Mouse (Mus musculus): ENCODE results near the gene Olfr142. TPM values are rescaled to one million over a fixed set of nuclear protein-coding genes. Genes with fewer than 3 reads are reported as not detected.
"Not testable (repeated sequence)": the region's sequence is repeated elsewhere in the genome, so short reads cannot be mapped to it uniquely, and the experiment has no call there.

Gene Olfr142
- not detected in 2 replicates for total RNA-seq (2014; fragmentation: Nextera tagmentation)
- total RNA-seq (2017): not detected in 2 replicates

DNA sequence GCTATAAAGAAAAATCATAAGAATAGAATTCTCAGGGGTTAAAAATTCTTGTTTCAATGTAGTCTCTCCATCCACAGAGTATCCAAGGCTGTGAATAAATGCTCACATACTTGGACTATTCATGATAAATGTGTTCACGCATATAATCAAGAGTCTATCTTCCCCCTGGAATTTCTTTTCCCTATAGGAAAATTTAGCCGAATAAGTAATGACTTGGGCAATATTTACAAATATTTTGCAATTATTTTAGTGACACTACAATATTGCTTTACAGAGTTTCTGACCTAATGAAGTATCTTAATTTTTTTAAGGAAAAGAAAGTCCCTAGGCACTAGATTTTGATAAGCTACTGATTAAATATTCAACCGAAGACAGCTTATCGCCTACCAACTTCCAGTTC lies at the start of gene Olfr142:
TSS of gene Olfr142 (minus strand) at position 101 of the 400 bp plus-strand sequence.
- ATAC-seq (replicated peaks; ENCODE audit: poor library complexity, severe bottlenecking): no peak

DNA sequence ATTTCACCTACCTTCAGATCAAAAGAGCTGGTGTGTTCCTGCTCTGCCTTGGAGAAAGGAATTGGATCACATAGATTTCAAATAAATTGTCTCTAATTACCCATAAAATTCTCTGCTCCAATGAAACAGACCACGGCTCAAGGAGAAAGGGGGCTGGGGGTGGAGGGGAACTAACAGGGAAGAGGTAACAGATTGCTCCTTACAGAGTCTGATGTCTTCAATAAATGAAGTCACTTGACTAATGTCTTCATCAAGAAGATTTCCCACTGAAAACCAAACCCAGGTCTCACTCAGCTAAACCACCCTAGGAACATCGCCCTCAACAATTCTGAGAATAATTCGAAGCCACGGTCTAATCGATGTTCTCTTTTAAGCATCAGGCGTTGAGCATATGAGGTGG lies 35.3 kb upstream of the Olfr142 start, which contains the start of gene Olfr1272:
TSS of gene Olfr1272 (minus strand) at position 101 of the 400 bp plus-strand sequence.
- no peak for ATAC-seq (replicated peaks; ENCODE audit: poor library complexity, severe bottlenecking)

DNA sequence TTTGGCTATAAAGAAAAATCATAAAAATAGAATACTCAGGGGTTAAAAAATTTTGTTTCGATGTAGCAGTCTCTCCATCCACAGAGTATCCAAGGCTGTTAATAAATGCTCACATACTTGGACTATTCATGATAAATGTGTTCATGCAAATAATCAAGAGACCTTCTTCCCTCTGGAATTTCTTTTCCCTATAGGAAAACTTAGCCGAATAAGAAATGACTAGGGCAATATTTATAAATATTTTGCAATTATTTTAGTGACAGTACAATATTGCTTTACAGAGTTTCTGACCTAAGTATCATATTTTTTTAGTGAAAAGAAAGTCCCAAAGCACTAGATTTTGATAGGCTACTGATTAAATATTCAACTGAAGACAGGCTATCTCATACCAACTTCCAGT lies 13.5 kb upstream of the Olfr142 start, which contains the start of gene Olfr1271:
TSS of gene Olfr1271 (minus strand) at position 101 of the 400 bp plus-strand sequence.
- no peak for ATAC-seq (replicated peaks; ENCODE audit: poor library complexity, severe bottlenecking)

DNA sequence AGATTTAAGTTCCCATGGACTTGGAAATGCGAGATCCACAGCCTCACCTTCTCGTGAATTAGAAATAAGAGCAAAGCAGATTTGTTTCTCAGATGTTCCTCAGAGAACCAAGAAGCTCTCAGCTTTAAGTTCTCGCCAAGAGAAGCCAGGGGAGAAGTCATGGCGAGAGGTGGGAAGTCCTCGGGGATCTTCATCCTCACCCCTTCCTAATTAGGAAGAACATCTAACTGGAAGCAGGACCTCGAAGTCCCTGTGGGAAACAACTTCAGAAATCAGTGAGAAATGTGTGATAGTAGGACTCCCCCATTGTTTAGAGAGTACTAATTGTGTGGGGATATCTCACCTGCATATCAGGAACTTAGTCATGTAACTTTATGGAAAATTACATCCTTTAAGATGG lies 33.0 kb downstream of the Olfr142 start, which contains the start of gene Olfr1506:
TSS of gene Olfr1506 (minus strand) at position 101 of the 400 bp plus-strand sequence.
- not testable (repeated sequence) for ATAC-seq (replicated peaks; ENCODE audit: poor library complexity, severe bottlenecking)

Other genes starting within 250 kb of the Olfr142 start
- not detected in 2 replicates for gene Olfr1263, start 245.5 kb downstream of the Olfr142 start, total RNA-seq (2014; fragmentation: Nextera tagmentation)
- not detected in 2 replicates for gene Olfr1263, start 245.5 kb downstream of the Olfr142 start, total RNA-seq (2017)
- gene Olfr1264, start 232.0 kb downstream of the Olfr142 start, total RNA-seq (2014; fragmentation: Nextera tagmentation): not detected in 2 replicates
- gene Olfr1264, start 232.0 kb downstream of the Olfr142 start, total RNA-seq (2017): not detected in 2 replicates
- not detected in 2 replicates for gene Olfr1265, start 222.3 kb downstream of the Olfr142 start, total RNA-seq (2014; fragmentation: Nextera tagmentation)
- not detected in 2 replicates for gene Olfr1265, start 222.3 kb downstream of the Olfr142 start, total RNA-seq (2017)
- gene Olfr140, start 194.0 kb downstream of the Olfr142 start, total RNA-seq (2014; fragmentation: Nextera tagmentation): not detected in 2 replicates
- not detected in 2 replicates for gene Olfr140, start 194.0 kb downstream of the Olfr142 start, total RNA-seq (2017)
- gene Olfr1269, start 136.2 kb downstream of the Olfr142 start, total RNA-seq (2014; fragmentation: Nextera tagmentation): not detected in 2 replicates
- gene Olfr1269, start 136.2 kb downstream of the Olfr142 start, total RNA-seq (2017): not detected in 2 replicates
- not detected in 2 replicates for gene Olfr32, start 115.3 kb downstream of the Olfr142 start, total RNA-seq (2014; fragmentation: Nextera tagmentation)
- not detected in 2 replicates for gene Olfr32, start 115.3 kb downstream of the Olfr142 start, total RNA-seq (2017)
- gene Olfr1270, start 104.5 kb downstream of the Olfr142 start, total RNA-seq (2014; fragmentation: Nextera tagmentation): not detected in 2 replicates
- gene Olfr1270, start 104.5 kb downstream of the Olfr142 start, total RNA-seq (2017): not detected in 2 replicates
- not detected in 2 replicates for gene Olfr1506, start 33.1 kb downstream of the Olfr142 start, total RNA-seq (2014; fragmentation: Nextera tagmentation)
- not detected in 2 replicates for gene Olfr1506, start 33.1 kb downstream of the Olfr142 start, total RNA-seq (2017)
- not detected in 2 replicates for gene Olfr1271, start 13.4 kb upstream of the Olfr142 start, total RNA-seq (2014; fragmentation: Nextera tagmentation)
- not detected in 2 replicates for gene Olfr1271, start 13.4 kb upstream of the Olfr142 start, total RNA-seq (2017)
- not detected in 2 replicates for gene Olfr1272, start 35.2 kb upstream of the Olfr142 start, total RNA-seq (2014; fragmentation: Nextera tagmentation)
- not detected in 2 replicates for gene Olfr1272, start 35.2 kb upstream of the Olfr142 start, total RNA-seq (2017)
- gene Gm13769, start 64.6 kb upstream of the Olfr142 start, total RNA-seq (2014; fragmentation: Nextera tagmentation): not detected in 2 replicates
- not detected in 2 replicates for gene Gm13769, start 64.6 kb upstream of the Olfr142 start, total RNA-seq (2017)
- not detected in 2 replicates for gene Olfr1274-ps, start 141.1 kb upstream of the Olfr142 start, total RNA-seq (2014; fragmentation: Nextera tagmentation)
- gene Olfr1274-ps, start 141.1 kb upstream of the Olfr142 start, total RNA-seq (2017): not detected in 2 replicates

Data from granulocyte monocyte progenitor cell, adult 5-6 weeks (primary cell).